Mouse (Mus musculus): ENCODE results near the gene Ms4a15. TPM values are rescaled to one million over a fixed set of nuclear protein-coding genes. Genes with fewer than 3 reads are reported as not detected.

Ms4a15 gene
- total and polyA plus RNA-seq, 3 experiments, result not detected

GRCm38 (mm10) chr19:10984551-10984950 lies 8.5 kb downstream of the Ms4a15 start:
- no peak overlapping the region for H3K27ac ChIP-seq (ENCODE audit: control insufficient read depth, low read depth, low read length)
- no peaks in the 10 kb centered on the region for H3K36me3 ChIP-seq (ENCODE audit: control insufficient read depth in 1 of 2, insufficient read depth in 2 of 2, low read length in 2 of 2)
- no peak for TF ChIP-seq JUND (IDR thresholded peaks at IDR 0.05; ENCODE audit: low read depth, low read length)
- TF ChIP-seq MYB (IDR thresholded peaks at IDR 0.05; ENCODE audit: low read depth, low read length), result no peak
- TF ChIP-seq ZNF384 (IDR thresholded peaks at IDR 0.05; ENCODE audit: low read depth, low read length), result no peak
- TF ChIP-seq MAX (IDR thresholded peaks at IDR 0.05; ENCODE audit: low read length), result no peak
- TF ChIP-seq ZMIZ1 (IDR thresholded peaks at IDR 0.05; ENCODE audit: low read depth, low read length), result no peak
- no peak for TF ChIP-seq MEF2A (IDR thresholded peaks at IDR 0.05; ENCODE audit: extremely low read depth, insufficient replicate concordance, low read depth, low read length, poor library complexity, severe bottlenecking)
- TF ChIP-seq CTCF (IDR thresholded peaks at IDR 0.05 in 2 of 3, conservative IDR thresholded peaks at IDR 0.05 in 1 of 3; ENCODE audit: control insufficient read depth in 1 of 3, insufficient read depth in 1 of 3, low read depth in 2 of 3, low read length in 3 of 3, poor library complexity in 1 of 3, severe bottlenecking in 1 of 3), result no peak
- no peak for TF ChIP-seq TCF12 (IDR thresholded peaks at IDR 0.05; ENCODE audit: low read depth, low read length)
- no peak for TF ChIP-seq NELFE (IDR thresholded peaks at IDR 0.05; ENCODE audit: low read depth, low read length)
- TF ChIP-seq MXI1 (IDR thresholded peaks at IDR 0.05; ENCODE audit: low read depth, low read length), result no peak
- TF ChIP-seq ZKSCAN1 (IDR thresholded peaks at IDR 0.05; ENCODE audit: low read depth, low read length), result no peak
- H3K79me2 ChIP-seq (ENCODE audit: control insufficient read depth, insufficient read depth, low read length, poor library complexity), result no peaks in the 10 kb centered on the region
- H3K4me1 ChIP-seq (ENCODE audit: control insufficient read depth in 1 of 2, insufficient read depth in 2 of 2, low read length in 2 of 2), result peaks cover 0 to 5% of the 10 kb centered on the region in 2 experiments; a peak in 2 of 4 replicates
- no peaks in the 10 kb centered on the region for H3K9me3 ChIP-seq (replicated peaks; ENCODE audit: insufficient read depth, low read length)
- H3K4me3 ChIP-seq (ENCODE audit: control insufficient read depth in 1 of 2, insufficient read depth in 1 of 2, low read depth in 2 of 2, low read length in 2 of 2), result no peak overlapping the region
- no peak overlapping the region for H3K9ac ChIP-seq (ENCODE audit: control insufficient read depth, low read depth, low read length, poor library complexity, severe bottlenecking)
- DNase-seq (ENCODE audit: low read depth, low spot score), result no peak
- peaks cover 1 to 8% of the 10 kb centered on the region in 2 experiments for H3K27me3 ChIP-seq (ENCODE audit: control insufficient read depth in 1 of 2, insufficient read depth in 2 of 2, low read length in 2 of 2)

- peak; percentile 30 for DNase-seq (ENCODE audit: low read depth, low spot score)
- Histone ChIP-seq H3K9ac (ENCODE audit: control insufficient read depth, low read depth, low read length, poor library complexity, severe bottlenecking) (no peak overlapping the region), H3K9me3 (replicated peaks; ENCODE audit: insufficient read depth, low read length) (no peaks in the 10 kb centered on the region), H3K27ac (ENCODE audit: control insufficient read depth, low read depth, low read length) (no peak overlapping the region), H3K4me3 (ENCODE audit: control insufficient read depth in 1 of 2, insufficient read depth in 1 of 2, low read depth in 2 of 2, low read length in 2 of 2) (no peak overlapping the region), H3K36me3 (ENCODE audit: control insufficient read depth in 1 of 2, insufficient read depth in 2 of 2, low read length in 2 of 2) (no peaks in the 10 kb centered on the region), H3K79me2 (ENCODE audit: control insufficient read depth, insufficient read depth, low read length, poor library complexity) (no peaks in the 10 kb centered on the region), H3K27me3 (ENCODE audit: control insufficient read depth in 1 of 2, insufficient read depth in 2 of 2, low read length in 2 of 2) (no peaks in the 10 kb centered on the region; a peak in 1 of 4 replicates), H3K4me1 (ENCODE audit: control insufficient read depth in 1 of 2, insufficient read depth in 2 of 2, low read length in 2 of 2) (peaks cover 0 to 5% of the 10 kb centered on the region in 2 experiments; a peak in 2 of 4 replicates)
- TF ChIP-seq UBTF (IDR thresholded peaks at IDR 0.05; ENCODE audit: borderline replicate concordance, insufficient read depth, low read depth, low read length), result no peak
- TF ChIP-seq SMC3 (IDR thresholded peaks at IDR 0.05; ENCODE audit: low read depth, low read length), result peak; percentile 35; the same call in 1 of the 2 replicates
- TF ChIP-seq CTCF (IDR thresholded peaks at IDR 0.05 in 2 of 3, conservative IDR thresholded peaks at IDR 0.05 in 1 of 3; ENCODE audit: control insufficient read depth in 1 of 3, insufficient read depth in 1 of 3, low read depth in 2 of 3, low read length in 3 of 3, poor library complexity in 1 of 3, severe bottlenecking in 1 of 3), result peak; percentile 16 to 68 (median 48); a peak in 4 of 6 replicates
These were observed 9.9 kb downstream of the Ms4a15 start for GRCm38 (mm10) chr19:10983146-10983545.

GRCm38 (mm10) chr19:10980210-10980609 lies 12.8 kb downstream of the Ms4a15 start:
- Histone ChIP-seq H3K36me3 (ENCODE audit: control insufficient read depth in 1 of 2, insufficient read depth in 2 of 2, low read length in 2 of 2) (no peaks in the 10 kb centered on the region), H3K27me3 (ENCODE audit: control insufficient read depth in 1 of 2, insufficient read depth in 2 of 2, low read length in 2 of 2) (no peaks in the 10 kb centered on the region), H3K9me3 (replicated peaks; ENCODE audit: insufficient read depth, low read length) (no peaks in the 10 kb centered on the region), H3K79me2 (ENCODE audit: control insufficient read depth, insufficient read depth, low read length, poor library complexity) (no peaks in the 10 kb centered on the region), H3K4me1 (ENCODE audit: control insufficient read depth in 1 of 2, insufficient read depth in 2 of 2, low read length in 2 of 2) (peaks cover 0 to 5% of the 10 kb centered on the region in 2 experiments; a peak in 2 of 4 replicates), H3K4me3 (ENCODE audit: control insufficient read depth in 1 of 2, insufficient read depth in 1 of 2, low read depth in 2 of 2, low read length in 2 of 2) (peak overlapping the region; percentile 45 to 47), H3K27ac (ENCODE audit: control insufficient read depth, low read depth, low read length) (no peak overlapping the region), H3K9ac (ENCODE audit: control insufficient read depth, low read depth, low read length, poor library complexity, severe bottlenecking) (0 out of 2 replicates have a peak overlapping the region, but pooled peaks have one; percentile 13)
- TF ChIP-seq TBP (IDR thresholded peaks at IDR 0.05; ENCODE audit: low read depth, low read length), result 0 out of 2 replicates have a peak, but pooled peaks have one; percentile 2
- TF ChIP-seq CTCF (IDR thresholded peaks at IDR 0.05 in 2 of 3, conservative IDR thresholded peaks at IDR 0.05 in 1 of 3; ENCODE audit: control insufficient read depth in 1 of 3, insufficient read depth in 1 of 3, low read depth in 2 of 3, low read length in 3 of 3, poor library complexity in 1 of 3, severe bottlenecking in 1 of 3), result no peak
- peak; percentile 15 for DNase-seq (ENCODE audit: low read depth, low spot score)
